Mouse (Mus musculus) brain, embryonic 14.5 days (tissue): ENCODE results near the gene BC017158.

ENCODE experiments used
- CTCF ChIP-seq: fragments of 200-500 bp; IDR thresholded peaks from 2 replicates; pipeline ENCODE4 v1.5.1; 2012; ENCODE audit warnings: inconsistent platforms, mild to moderate bottlenecking, moderate library complexity, borderline replicate concordance; ENCODE audit not compliant: insufficient read depth, insufficient read length; ENCODE audit errors: extremely low read depth
- POLR2A ChIP-seq: fragments of 200-500 bp; IDR thresholded peaks from 2 replicates; pipeline ENCODE4 v1.6.1; 2012; ENCODE audit warnings: mild to moderate bottlenecking, inconsistent platforms, borderline replicate concordance; ENCODE audit not compliant: poor library complexity, insufficient read depth, insufficient read length, severe bottlenecking; ENCODE audit errors: extremely low read depth

DNA sequence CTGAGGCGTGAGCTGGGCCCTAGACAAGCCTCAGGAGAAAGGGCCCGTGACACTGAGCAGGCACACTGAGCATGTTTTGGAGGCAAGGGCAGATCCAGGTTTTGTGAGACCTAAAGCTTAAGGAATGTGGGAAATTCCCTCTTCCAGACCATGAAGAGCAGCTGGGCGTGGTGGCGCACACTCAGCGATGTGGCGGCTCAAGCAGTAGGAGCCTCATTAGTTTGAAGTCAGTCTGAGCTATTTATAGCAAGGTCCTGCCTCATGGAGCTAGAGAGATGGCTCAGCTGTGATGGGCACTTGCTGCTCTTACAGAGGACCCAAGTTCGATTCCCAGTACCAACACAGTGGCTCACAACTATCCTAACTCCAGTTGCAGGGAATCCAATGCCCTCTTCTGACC, 21.2 kb upstream of the BC017158 start:
- TF ChIP-seq CTCF (no peak), POLR2A (no peak)
